Mouse (Mus musculus) lung, postnatal 0 days (tissue): ENCODE results near the gene Cabp2.
A peak's percentile ranks its signal among the peaks of the same experiment; 100 is the strongest.

Experiments used
- CTCF ChIP-seq: IDR thresholded peaks from 2 replicates; pipeline ENCODE4 v1.5.1; 2016; ENCODE audit warnings: antibody characterized with exemption, mild to moderate bottlenecking
- EP300 ChIP-seq: IDR thresholded peaks from 2 replicates; pipeline ENCODE4 v1.6.1; 2016; ENCODE audit warnings: antibody characterized with exemption, mild to moderate bottlenecking, control low read depth

GRCm38 (mm10) chr19:4099056-4099455, 17.7 kb downstream of the Cabp2 start:
- TF ChIP-seq EP300 (no peak), CTCF (peak; percentile 100)
